Mouse (Mus musculus) neural tube, postnatal 0 days (tissue): ENCODE results near the gene Gm8050. TPM values are rescaled to one million over a fixed set of nuclear protein-coding genes. Genes with fewer than 3 reads are reported as not detected.

Experiments
- polyA plus RNA-seq: library from polyadenylated mRNA; unstranded; fragments of >200 nt; fragmentation: Nextera tagmentation; extraction: Ambion mirVana; gene quantifications from 2 replicates; pipeline ENCODE4 v1.2.1, GENCODE M21; 2015

The Gm8050 gene
- not detected in 2 replicates for polyA plus RNA-seq

GRCm38 (mm10) chr14:6720151-6720550, at the start of gene Gm8050:
Gene Gm8050 (minus strand): TSS chr14:6720251.

GRCm38 (mm10) chr14:6742232-6742631, 22.2 kb upstream of the Gm8050 start, which contains the start of gene Gm3636:
Gene Gm3636 (minus strand): TSS chr14:6742332.

GRCm38 (mm10) chr14:6684070-6684469, 36.0 kb downstream of the Gm8050 start, which contains the start of gene Gm10251:
Gene Gm10251 (minus strand): TSS chr14:6684170.

Other genes starting within 250 kb of the Gm8050 start
- not detected in 2 replicates for gene Gm8356, start 183.0 kb downstream of the Gm8050 start, polyA plus RNA-seq
- gene Gm3629, start 129.6 kb downstream of the Gm8050 start, polyA plus RNA-seq = 0.66 and 1.4 TPM in 2 replicates
- gene Gm3460, start 97.8 kb downstream of the Gm8050 start, polyA plus RNA-seq = 0.44 TPM in 1 of 2 replicates, not detected in the other
- gene Gm10251, start 36.1 kb downstream of the Gm8050 start, polyA plus RNA-seq = not detected in 2 replicates
- 10.9 and 12.7 TPM in 2 replicates for gene Gm3636, start 22.1 kb upstream of the Gm8050 start, polyA plus RNA-seq
- not detected in 2 replicates for gene Gm8362, start 54.2 kb upstream of the Gm8050 start, polyA plus RNA-seq
- not detected in 2 replicates for gene Gm3642, start 120.1 kb upstream of the Gm8050 start, polyA plus RNA-seq
- gene Gm3667, start 169.7 kb upstream of the Gm8050 start, polyA plus RNA-seq = 9.7 and 11.5 TPM in 2 replicates